Mouse (Mus musculus) cerebellum, adult 11 months (tissue): ENCODE measurements at regions not wholly inside any gene's neighbourhood (a gene's known extent, or its start where the extent isn't known, plus 50 kb on each side); places are given as distances from the start of the nearest gene placed in this dataset.

ENCODE experiments used
- DNase-seq: peaks from one replicate; pipeline ENCODE4 v3.0.0; 2022

GRCm38 (mm10) chr12:52402711-52403110 lies 101.1 kb upstream of the Arhgap5 start:
- no peak for DNase-seq

GRCm38 (mm10) chr12:52406386-52406785 lies 97.4 kb upstream of the Arhgap5 start:
- DNase-seq, result no peak

- no peak for DNase-seq
Measured at GRCm38 (mm10) chr12:52408307-52408895, 95.4 kb upstream of the Arhgap5 start.

- DNase-seq, result no peak
Measured at GRCm38 (mm10) chr12:52409221-52409620, 94.6 kb upstream of the Arhgap5 start.

- no peak for DNase-seq
Measured at GRCm38 (mm10) chr12:52412172-52412571, 91.6 kb upstream of the Arhgap5 start.

- no peak for DNase-seq
Measured at GRCm38 (mm10) chr12:52413046-52413473, 90.7 kb upstream of the Arhgap5 start.

- DNase-seq, result no peak
Measured at GRCm38 (mm10) chr12:52422729-52423128, 81.0 kb upstream of the Arhgap5 start.

- no peak for DNase-seq
Measured at GRCm38 (mm10) chr12:52424336-52425034, 79.3 kb upstream of the Arhgap5 start.

GRCm38 (mm10) chr12:52429935-52430334 lies 73.8 kb upstream of the Arhgap5 start:
- no peak for DNase-seq

GRCm38 (mm10) chr12:52431933-52432332 lies 71.8 kb upstream of the Arhgap5 start:
- DNase-seq, result no peak

- DNase-seq, result no peak
Measured at GRCm38 (mm10) chr12:52434021-52434420, 69.8 kb upstream of the Arhgap5 start.

GRCm38 (mm10) chr12:52435321-52435720 lies 68.5 kb upstream of the Arhgap5 start:
- DNase-seq, result no peak

- no peak for DNase-seq
Measured at GRCm38 (mm10) chr12:52435795-52436211, 68.0 kb upstream of the Arhgap5 start.

- DNase-seq, result no peak
Measured at GRCm38 (mm10) chr12:52436941-52437340, 66.8 kb upstream of the Arhgap5 start.

GRCm38 (mm10) chr12:52439241-52439640 lies 64.5 kb upstream of the Arhgap5 start:
- DNase-seq, result no peak

GRCm38 (mm10) chr12:52440868-52441365 lies 62.9 kb upstream of the Arhgap5 start:
- DNase-seq, result no peak

GRCm38 (mm10) chr12:52442337-52442736 lies 61.4 kb upstream of the Arhgap5 start:
- DNase-seq, result no peak

GRCm38 (mm10) chr12:52445731-52446130 lies 58.0 kb upstream of the Arhgap5 start:
- DNase-seq, result no peak

GRCm38 (mm10) chr12:52446501-52446900 lies 57.3 kb upstream of the Arhgap5 start:
- no peak for DNase-seq

- no peak for DNase-seq
Measured at GRCm38 (mm10) chr12:52447482-52447881, 56.3 kb upstream of the Arhgap5 start.

- DNase-seq, result no peak
Measured at GRCm38 (mm10) chr12:52448218-52448617, 55.6 kb upstream of the Arhgap5 start.

GRCm38 (mm10) chr12:52453890-52454289 lies 49.9 kb upstream of the Arhgap5 start:
- no peak for DNase-seq
